Mouse (Mus musculus) stomach, embryonic 16.5 days (tissue): ENCODE measurements around the gene Slc26a8. TPM values are rescaled to one million over a fixed set of nuclear protein-coding genes. Genes with fewer than 3 reads are reported as not detected.

Experiments used
- ATAC-seq: fragments of 200-750 bp; cut with Nextera tagmentation; 2 replicates; pipeline ENCODE4 v1.8.0; 2017; ENCODE audit warnings: moderate number of reproducible peaks, moderate TSS enrichment; ENCODE audit not compliant: insufficient read depth, low FRiP score
- H3K27ac ChIP-seq: fragments of 300-500 bp; sonication (generic); 2 replicates; pipeline ENCODE4 v1.5.1; 2014; ENCODE audit warnings: low read length
- H3K27me3 ChIP-seq: fragments of 300-500 bp; sonication (generic); 2 replicates; pipeline ENCODE4 v1.6.1; 2014; ENCODE audit warnings: low read length, control low read depth, mixed read lengths; ENCODE audit not compliant: control insufficient read depth, insufficient read depth
- H3K36me3 ChIP-seq: fragments of 300-500 bp; sonication (generic); 2 replicates; pipeline ENCODE4 v1.6.1; 2014; ENCODE audit warnings: low read length; ENCODE audit not compliant: control insufficient read depth, insufficient read depth
- H3K4me1 ChIP-seq: fragments of 300-500 bp; sonication (generic); 2 replicates; pipeline ENCODE4 v1.6.1; 2014; ENCODE audit warnings: low read length, control low read depth, mixed read lengths; ENCODE audit not compliant: control insufficient read depth, insufficient read depth
- H3K4me2 ChIP-seq: fragments of 300-500 bp; sonication (generic); 2 replicates; pipeline ENCODE4 v1.6.1; 2014; ENCODE audit warnings: low read depth, low read length, mixed read lengths
- H3K4me3 ChIP-seq: fragments of 300-500 bp; sonication (generic); replicated peaks from 2 replicates; pipeline ENCODE4 v1.5.1; 2014; ENCODE audit warnings: mild to moderate bottlenecking, low read length
- H3K9ac ChIP-seq: fragments of 300-500 bp; sonication (generic); 2 replicates; pipeline ENCODE4 v1.6.1; 2014; ENCODE audit warnings: low read length
- H3K9me3 ChIP-seq: fragments of 300-500 bp; sonication (generic); replicated peaks from 2 replicates; pipeline ENCODE4 v1.6.1; 2016; ENCODE audit warnings: low read length, control low read depth; ENCODE audit not compliant: control insufficient read depth
- WGBS: fragments of 180-500 bp; shearing (Covaris S2); extraction: QIAGEN DNeasy Blood & Tissue Kit; methylation state at CpG from one replicate; pipeline ENCODE4 v1.1.7; 2014; 5-methylcytosine and 5-hydroxymethylcytosine counted together
- polyA plus RNA-seq: library from polyadenylated mRNA; unstranded; fragments of >200 nt; fragmentation: Nextera tagmentation; extraction: Ambion mirVana; gene quantifications from 2 replicates; pipeline ENCODE4 v1.2.1, GENCODE M21; 2015

Slc26a8 gene
- polyA plus RNA-seq, 1 experiment from 2014 or later = 0.46 TPM

DNA sequence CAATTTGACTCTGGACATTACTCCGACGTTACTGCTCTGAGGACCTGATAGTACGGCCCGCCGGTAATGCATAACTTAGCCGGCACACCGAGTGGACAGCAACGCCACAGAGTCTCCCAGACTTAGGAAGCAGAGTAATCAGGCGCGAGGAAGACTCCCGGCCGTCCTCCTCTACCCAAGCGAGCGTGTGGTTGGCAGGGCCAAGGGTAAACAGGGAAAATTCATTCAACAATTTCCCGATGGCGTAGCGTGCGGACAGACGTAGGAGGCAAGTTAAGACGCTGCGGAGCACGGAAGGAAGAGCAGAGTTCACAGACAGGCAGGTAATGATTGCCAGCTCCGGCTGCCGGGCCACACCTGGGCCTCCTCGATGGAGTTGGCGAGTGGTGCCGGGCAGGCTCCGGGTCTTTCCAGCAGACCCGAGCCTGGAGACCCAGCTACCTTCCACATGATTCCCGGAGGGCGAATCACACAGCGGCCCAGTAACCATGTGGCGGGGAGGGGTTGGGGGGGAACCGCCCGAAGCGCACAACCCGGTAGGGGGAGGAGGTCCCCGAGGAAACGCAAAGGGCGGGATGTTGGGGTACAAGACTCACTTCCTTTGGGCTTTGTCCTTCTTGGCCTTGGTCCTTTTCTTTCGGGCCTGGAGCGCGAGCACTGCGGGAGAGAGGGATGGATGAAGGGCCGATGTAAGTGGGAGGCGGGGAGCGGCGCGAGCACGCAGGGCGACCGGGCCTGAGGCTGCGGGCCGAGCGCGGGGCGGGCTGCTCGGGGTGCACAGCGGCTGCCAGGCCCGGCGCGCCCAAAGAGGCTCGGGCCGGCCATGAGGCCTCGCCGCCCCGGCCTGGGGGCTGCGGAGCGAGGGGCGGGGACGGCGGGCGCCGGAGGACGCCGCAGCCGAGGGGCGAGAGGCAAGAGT, 68.4 kb downstream of the Slc26a8 start:
- Histone ChIP-seq H3K27ac (peak overlapping the region; percentile 84), H3K9me3 (no peaks in the 10 kb centered on the region), H3K4me3 (peak overlapping the region; percentile 97), H3K36me3 (peaks cover 5% of the 10 kb centered on the region; the same call in 1 of the 2 replicates), H3K4me2 (peak overlapping the region; percentile 79), H3K4me1 (peaks cover 16% of the 10 kb centered on the region; the same call in 1 of the 2 replicates), H3K27me3 (no peaks in the 10 kb centered on the region), H3K9ac (peak overlapping the region; percentile 95)
- ATAC-seq = peak; percentile 71; the same call in 1 of the 2 replicates
- under 1% methylated on average over 75 of the region's 78 CpGs for WGBS

DNA sequence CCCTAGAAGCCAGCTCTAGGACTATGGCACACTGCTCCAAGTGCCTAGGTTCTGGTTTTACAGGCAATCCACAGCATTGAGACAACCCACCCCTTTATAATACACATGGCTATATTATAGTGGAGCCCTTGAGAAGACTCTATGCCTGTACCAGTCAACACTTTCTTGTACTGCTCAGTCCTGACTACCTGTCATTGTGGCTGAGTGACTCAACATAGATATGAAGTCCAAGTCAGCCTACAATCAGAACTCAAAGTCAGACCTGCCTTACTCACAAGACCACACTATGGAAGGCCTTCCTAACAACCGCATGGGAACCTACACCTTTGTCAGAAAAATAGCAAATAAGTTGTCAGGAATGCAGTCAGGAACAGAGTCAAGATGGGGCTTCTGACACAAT, 71.3 kb downstream of the Slc26a8 start:
- H3K27me3 ChIP-seq = no peaks in the 10 kb centered on the region
- H3K4me2 ChIP-seq = no peak overlapping the region
- H3K4me3 ChIP-seq = no peak overlapping the region
- H3K9me3 ChIP-seq = no peaks in the 10 kb centered on the region
- no peak overlapping the region for H3K27ac ChIP-seq
- peaks cover 16% of the 10 kb centered on the region; the same call in 1 of the 2 replicates for H3K4me1 ChIP-seq
- WGBS = 91% methylated on average over 1 of the region's 1 CpGs
- peaks cover 5% of the 10 kb centered on the region; the same call in 1 of the 2 replicates for H3K36me3 ChIP-seq
- no peak for ATAC-seq
- no peak overlapping the region for H3K9ac ChIP-seq

DNA sequence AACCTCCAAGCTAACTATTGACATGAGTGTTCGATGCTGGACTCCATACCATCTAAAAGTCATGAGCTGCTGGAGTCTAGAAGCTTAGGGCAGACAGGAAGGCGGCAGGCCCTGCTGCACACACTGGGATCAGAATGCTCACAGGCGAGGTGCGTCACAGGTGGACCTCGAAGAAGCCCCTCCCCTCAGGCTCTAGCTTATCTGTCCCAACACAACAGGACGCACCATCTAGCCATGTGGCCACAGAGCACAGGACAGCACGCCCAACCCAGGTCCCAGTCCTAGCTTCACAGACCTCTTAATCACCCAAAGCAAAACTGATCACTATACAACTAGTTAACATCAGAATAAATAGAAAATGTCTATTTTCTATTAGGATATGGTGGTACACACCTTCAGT, 71.9 kb downstream of the Slc26a8 start:
- H3K27ac ChIP-seq = no peak overlapping the region
- H3K9ac ChIP-seq = no peak overlapping the region
- H3K27me3 ChIP-seq = no peaks in the 10 kb centered on the region
- H3K36me3 ChIP-seq = peaks cover 5% of the 10 kb centered on the region; the same call in 1 of the 2 replicates
- H3K9me3 ChIP-seq = no peaks in the 10 kb centered on the region
- no peak overlapping the region for H3K4me2 ChIP-seq
- no peak overlapping the region for H3K4me3 ChIP-seq
- H3K4me1 ChIP-seq = peaks cover 16% of the 10 kb centered on the region; the same call in 1 of the 2 replicates
- ATAC-seq = no peak
- 63% methylated on average over 7 of the region's 7 CpGs for WGBS

DNA sequence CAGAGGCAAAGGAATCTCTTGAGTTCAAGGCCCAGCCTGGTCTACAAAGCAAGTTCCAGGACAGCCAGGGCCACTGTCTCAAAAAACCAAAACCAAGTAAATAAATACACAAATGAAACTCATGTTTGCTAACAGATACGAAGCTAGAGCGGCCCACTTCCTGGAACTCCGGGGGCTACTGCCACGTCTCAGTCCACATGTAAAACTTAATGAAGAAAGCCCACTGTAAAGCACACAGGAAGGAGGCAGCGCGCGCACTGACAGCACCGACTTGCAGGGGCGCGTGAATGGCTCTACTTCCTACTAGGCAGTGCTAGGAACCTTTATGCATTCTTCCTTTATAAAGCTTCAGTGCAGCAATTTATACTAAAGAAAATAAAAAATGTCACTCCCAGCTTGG, 72.4 kb downstream of the Slc26a8 start:
- WGBS = 78% methylated on average over 10 of the region's 10 CpGs
- H3K27me3 ChIP-seq = no peaks in the 10 kb centered on the region
- no peak overlapping the region for H3K27ac ChIP-seq

DNA sequence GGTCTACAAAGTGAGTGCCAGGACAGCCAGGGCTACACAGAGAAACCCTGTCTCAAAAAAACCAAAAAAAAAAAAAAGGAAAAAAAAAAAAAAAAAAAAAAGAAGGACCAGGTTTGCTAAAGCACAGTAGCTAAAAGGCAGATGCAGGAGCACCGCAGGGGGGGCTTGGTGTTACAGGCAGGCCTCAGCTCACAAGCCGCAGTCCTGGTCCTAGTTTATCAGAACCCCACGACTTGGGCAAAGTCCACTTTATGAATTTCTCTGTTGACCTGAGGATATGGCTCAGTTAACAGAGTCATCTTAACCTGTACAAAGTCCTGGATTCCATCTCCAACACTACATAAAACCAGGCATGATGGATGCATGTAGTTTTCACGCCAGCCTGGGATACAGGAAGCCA, 74.7 kb downstream of the Slc26a8 start:
- H3K27ac ChIP-seq = no peak overlapping the region

More for the DNA sequence above, 72.4 kb downstream of the Slc26a8 start:
- no peak overlapping the region for H3K4me2 ChIP-seq
- ATAC-seq = no peak
- H3K9me3 ChIP-seq = no peaks in the 10 kb centered on the region
- H3K9ac ChIP-seq = no peak overlapping the region
- no peak overlapping the region for H3K4me3 ChIP-seq
- peaks cover 5% of the 10 kb centered on the region; the same call in 1 of the 2 replicates for H3K36me3 ChIP-seq
- peaks cover 16% of the 10 kb centered on the region; the same call in 1 of the 2 replicates for H3K4me1 ChIP-seq

DNA sequence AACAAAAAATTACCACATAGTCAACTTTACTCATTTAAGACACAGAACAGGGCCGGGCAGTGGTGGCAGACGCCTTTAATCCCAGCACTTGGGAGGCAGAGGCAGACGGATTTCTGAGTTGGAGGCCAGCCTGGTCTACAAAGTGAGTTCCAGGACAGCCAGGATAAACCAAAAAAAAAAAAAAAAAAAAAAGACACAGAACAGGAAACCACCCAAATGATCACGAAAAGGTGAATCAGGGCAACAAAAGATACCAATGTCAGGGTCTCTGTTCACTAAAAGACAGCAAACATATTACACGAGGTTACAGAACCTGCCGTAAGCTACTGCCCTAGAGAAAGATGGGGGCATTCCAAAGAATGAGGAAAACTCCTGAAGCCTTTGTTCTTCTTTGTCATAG, 76.9 kb downstream of the Slc26a8 start:
- Histone ChIP-seq H3K9me3 (no peaks in the 10 kb centered on the region), H3K27ac (no peak overlapping the region), H3K36me3 (no peaks in the 10 kb centered on the region; the same call in 1 of the 2 replicates), H3K27me3 (no peaks in the 10 kb centered on the region), H3K4me2 (no peak overlapping the region), H3K4me3 (no peak overlapping the region), H3K9ac (no peak overlapping the region), H3K4me1 (0 out of 2 replicates have a peak, but pooled peaks cover 2% of the 10 kb centered on the region)
- ATAC-seq = no peak
- 82% methylated on average over 6 of the region's 6 CpGs for WGBS

More for the DNA sequence above, 74.7 kb downstream of the Slc26a8 start:
- Histone ChIP-seq H3K27me3 (no peaks in the 10 kb centered on the region), H3K9me3 (no peaks in the 10 kb centered on the region), H3K4me1 (peaks cover 6% of the 10 kb centered on the region; the same call in 1 of the 2 replicates), H3K36me3 (peaks cover 5% of the 10 kb centered on the region; the same call in 1 of the 2 replicates), H3K9ac (no peak overlapping the region), H3K4me2 (no peak overlapping the region), H3K4me3 (no peak overlapping the region)
- no peak for ATAC-seq
- 84% methylated on average over 4 of the region's 4 CpGs for WGBS

DNA sequence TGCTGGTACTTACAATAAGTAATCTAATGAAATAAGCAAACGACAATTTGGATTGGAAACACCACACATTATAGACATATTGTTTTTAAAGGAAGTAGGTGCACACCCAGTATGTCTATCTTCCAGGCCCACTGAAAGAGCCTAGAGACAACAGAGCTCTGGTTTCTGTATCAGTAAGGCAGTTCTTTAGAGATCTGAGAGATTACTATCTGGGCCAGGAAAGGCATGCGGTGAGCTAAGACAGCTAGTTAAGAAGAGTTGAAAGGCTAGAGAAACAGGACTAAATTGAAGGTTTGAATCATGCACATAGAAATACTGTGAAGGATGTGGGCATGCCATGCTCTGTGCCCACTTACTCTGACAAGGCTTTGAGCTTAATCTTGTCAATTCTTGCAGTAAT, 77.4 kb downstream of the Slc26a8 start:
- H3K9ac ChIP-seq = no peak overlapping the region
- no peak overlapping the region for H3K4me3 ChIP-seq
- H3K4me1 ChIP-seq = no peaks in the 10 kb centered on the region
- no peaks in the 10 kb centered on the region; the same call in 1 of the 2 replicates for H3K36me3 ChIP-seq
- no peaks in the 10 kb centered on the region for H3K9me3 ChIP-seq
- H3K4me2 ChIP-seq = no peak overlapping the region
- H3K27ac ChIP-seq = no peak overlapping the region
- 66% methylated on average over 2 of the region's 2 CpGs for WGBS
- no peak for ATAC-seq
- H3K27me3 ChIP-seq = no peaks in the 10 kb centered on the region

DNA sequence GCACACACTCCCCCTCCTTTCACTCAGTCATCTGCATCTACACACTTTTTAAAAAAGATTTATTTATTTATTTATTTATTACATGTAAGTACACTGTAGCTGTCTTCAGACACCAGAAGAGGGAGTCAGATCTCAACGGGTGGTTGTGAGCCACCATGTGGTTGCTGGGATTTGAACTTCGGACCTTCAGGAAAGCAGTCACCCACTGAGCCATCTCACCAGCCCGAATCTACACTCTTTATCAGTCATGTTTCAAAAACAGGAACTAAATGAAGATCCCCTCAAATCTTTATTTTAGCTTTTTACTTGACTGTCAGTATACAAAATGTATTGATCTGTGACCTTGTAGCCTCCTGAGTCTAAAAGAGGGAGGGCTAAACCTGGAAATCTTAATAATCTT, 80.5 kb downstream of the Slc26a8 start:
- Histone ChIP-seq H3K9me3 (no peaks in the 10 kb centered on the region), H3K27ac (no peak overlapping the region), H3K9ac (no peak overlapping the region), H3K4me2 (no peak overlapping the region), H3K4me1 (no peaks in the 10 kb centered on the region), H3K36me3 (peaks cover 11% of the 10 kb centered on the region), H3K27me3 (no peaks in the 10 kb centered on the region), H3K4me3 (no peak overlapping the region)
- 77% methylated on average over 3 of the region's 3 CpGs for WGBS
- ATAC-seq = no peak

DNA sequence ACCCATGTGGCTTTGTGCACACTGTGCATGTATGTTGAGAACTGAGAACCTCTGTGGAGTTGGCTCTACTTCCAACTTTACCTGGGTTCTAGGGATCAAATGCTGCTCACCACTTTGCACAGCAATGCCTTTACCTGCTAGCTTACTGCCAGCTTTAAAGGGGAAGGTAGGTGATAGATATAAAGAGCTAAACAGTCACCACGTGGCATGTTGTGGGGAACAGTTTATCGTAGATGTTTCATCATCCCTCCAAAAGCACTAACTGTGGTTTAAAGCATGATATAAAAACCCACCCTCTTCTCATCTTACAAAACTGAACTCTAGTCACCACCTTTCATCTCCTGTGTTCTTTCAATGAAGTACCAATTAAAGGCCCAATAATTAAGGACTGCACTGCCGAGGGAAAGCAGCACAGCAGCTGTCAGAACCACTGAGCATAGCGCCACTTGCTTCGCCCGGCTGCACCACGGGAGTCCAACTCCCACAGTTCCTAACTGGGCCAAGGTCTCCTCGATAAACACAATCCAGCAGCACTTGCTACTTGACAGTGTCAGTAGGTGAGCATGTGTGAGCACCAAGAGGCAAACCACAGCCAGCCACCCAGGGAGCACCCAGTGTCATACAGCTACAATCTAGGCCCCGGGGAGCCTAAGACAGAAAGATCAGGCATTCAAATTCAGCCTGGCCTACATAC, 88.3 kb downstream of the Slc26a8 start:
- H3K9me3 ChIP-seq = no peaks in the 10 kb centered on the region
- no peak overlapping the region for H3K27ac ChIP-seq
- no peaks in the 10 kb centered on the region for H3K27me3 ChIP-seq
- no peaks in the 10 kb centered on the region for H3K4me1 ChIP-seq
- WGBS = 92% methylated on average over 9 of the region's 9 CpGs
- no peak overlapping the region for H3K9ac ChIP-seq
- no peak overlapping the region for H3K4me2 ChIP-seq
- no peak for ATAC-seq
- H3K4me3 ChIP-seq = no peak overlapping the region
- peaks cover 30% of the 10 kb centered on the region for H3K36me3 ChIP-seq
